Mouse (Mus musculus) lung, postnatal 14 days (tissue): Measurements from ENCODE around the gene Tifa.
A peak's percentile ranks its signal among the peaks of the same experiment; 100 is the strongest.

Experiments used
- DNase-seq: peaks from one replicate; pipeline ENCODE4 v3.0.0; 2021

The Tifa gene

DNA sequence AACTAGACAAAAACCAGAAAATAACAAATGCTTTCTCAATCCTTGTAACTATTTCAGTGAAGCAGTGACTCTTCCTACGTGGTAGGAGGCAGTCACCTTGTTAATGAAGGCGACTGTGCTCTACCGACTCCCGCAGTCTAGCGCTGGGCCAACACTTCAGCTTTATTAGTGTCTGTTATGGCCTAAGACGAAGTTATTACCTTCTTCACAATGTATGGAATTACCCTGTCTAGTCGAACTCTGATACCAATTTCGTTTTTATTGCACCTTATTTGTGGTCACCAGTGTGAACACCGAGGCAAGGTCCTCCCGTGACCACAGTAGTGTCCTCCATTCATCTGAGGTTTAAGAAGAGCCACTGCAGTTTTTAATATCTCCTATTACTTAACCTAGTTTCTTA lies 40.6 kb downstream of the Tifa start:
- DNase-seq: no peak

GRCm38 (mm10) chr3:127831079-127831478 lies 41.5 kb downstream of the Tifa start:
- no peak for DNase-seq

DNA sequence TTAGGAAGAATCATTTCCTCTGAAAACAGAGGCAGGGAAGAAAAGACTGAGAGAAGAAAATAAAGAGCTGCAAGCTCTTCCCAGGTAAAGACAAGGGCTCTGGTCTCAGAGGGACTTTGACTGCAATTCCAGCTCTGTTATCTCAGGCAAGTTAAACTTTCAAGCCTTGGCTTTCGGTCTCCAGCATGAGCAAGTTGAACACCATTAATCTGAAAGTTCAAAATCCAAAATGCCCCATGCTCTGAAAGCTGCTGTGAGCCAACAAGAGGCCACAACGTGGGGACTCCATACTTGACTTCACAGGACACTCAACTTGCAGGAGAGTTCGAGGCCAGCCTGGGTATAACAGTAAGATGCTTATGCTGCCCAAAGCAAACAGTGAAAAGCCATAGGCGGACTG lies 44.4 kb downstream of the Tifa start:
- DNase-seq: no peak

DNA sequence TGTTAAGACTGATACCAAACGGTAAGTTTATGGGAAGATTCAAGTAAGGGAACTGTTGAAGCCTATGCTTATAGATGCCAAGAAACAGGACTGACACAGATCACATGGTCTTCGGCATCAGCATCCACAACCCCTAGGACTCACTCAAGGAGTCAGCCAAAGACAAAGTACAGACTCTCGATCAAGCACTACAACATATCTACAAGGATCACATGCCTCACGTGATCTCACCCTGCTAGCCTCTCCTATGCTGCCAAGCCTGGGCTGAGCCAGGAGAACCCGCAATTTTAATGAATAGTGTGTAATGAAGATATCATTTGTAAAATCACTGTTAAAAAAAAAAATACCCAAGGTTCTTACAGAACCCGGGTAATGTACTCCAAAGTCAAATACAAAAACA lies 46.0 kb downstream of the Tifa start:
- DNase-seq: no peak

DNA sequence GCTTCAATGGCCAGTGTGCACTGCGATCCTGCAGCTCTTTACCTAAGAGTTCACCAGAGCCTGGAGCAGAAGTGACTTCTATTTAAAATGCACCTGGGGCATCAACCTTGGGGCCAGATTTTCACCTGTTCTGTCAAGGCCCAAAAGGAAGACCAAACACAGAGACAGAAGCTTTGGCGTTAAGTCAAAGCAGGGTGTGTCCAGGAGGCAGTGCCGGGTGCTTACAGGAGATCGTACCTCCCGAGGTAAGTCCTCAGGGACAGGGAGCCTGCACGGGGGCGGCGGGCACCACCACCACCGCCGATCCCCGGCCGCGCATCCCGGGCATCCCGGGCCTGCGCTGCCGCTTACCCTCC lies 47.2 kb downstream of the Tifa start:
- DNase-seq: no peak

DNA sequence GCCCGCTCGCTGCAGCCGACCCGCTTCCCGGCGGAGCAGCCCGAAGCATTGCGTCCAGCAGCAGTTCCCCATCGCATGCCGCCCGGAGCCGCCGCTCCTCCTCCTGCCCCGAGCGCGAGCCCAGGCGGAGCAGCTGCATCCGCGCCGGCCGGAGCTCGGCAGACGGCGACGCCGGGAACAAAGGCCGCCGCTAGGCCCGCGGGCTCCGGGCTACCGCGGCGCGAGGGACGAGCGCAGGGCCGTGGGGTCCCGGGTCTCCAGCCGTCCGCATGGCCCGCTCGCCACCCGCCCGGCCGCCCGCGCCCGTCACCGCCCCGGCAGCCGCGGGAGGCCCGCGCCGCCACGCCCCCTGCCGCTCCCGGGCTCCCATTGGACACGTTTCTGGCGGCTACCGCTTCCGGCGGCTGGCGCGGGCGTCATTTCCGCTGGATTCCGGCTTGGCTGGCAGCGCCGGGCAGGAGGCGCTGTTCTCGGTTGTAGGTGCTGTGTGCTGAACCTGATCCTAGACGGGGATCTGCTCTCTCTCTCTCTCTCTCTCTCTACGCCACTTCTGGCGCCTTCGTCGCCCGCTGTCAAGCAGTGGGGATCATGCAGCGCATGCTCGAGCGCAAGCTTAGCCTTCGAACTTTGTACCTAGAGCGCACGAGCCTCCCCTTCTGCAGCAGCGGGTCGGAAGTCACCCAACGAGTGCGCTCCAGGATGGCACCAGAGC lies 47.7 kb downstream of the Tifa start, which contains the start of gene Ap1ar:
Gene Ap1ar, minus strand, starts transcription at position 370 of the 712 bp plus-strand sequence.
- DNase-seq: peak; percentile 97

GRCm38 (mm10) chr3:127837972-127838644 lies 48.5 kb downstream of the Tifa start:
- no peak for DNase-seq

DNA sequence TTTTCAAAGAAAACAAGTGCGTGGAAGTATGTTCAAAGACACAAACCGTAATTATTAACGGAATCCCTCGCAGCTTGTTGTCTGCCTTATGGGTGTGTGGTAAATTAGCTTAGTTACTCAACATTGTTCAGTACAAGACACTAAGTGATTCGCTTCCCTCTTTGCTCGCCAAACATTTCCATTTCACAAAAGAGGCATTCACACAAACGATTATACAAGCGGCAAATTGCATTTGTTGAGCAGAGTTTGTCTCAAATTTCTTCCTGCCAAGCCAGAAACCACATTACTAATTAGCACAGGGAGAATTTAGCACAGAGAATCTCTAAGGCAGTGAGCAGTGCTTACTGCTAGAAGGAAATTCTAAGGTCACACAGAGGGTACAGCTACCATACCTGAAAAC lies 52.3 kb downstream of the Tifa start:
- DNase-seq: no peak

DNA sequence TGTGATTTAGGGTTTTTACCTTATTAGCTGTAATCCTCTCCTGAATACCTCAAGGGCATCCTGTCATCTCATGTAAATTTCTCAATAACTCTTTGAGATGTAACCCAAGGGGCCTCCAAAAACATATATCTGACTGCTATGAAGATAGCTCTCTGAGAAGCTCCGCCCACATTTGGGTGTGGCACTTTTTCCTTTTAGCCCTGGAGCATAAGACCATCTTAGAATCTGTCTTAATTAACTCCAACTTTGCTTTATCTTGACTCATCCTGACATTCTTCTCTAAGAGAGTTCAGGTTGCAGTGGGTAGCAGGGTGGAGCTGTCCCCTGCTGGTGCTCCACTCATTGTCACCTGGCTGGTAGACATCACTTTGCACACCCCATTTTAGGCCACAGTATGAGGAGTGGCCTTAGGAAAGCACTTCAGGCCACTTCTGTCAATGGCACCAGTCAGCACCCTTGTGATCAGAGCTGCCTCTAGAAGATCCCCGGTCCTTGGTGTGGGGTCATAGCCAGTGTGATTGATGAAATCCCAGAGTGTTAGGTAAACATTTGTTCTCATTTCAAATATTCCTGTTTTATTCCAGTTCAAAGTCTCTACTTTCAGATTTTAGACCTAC lies 53.8 kb downstream of the Tifa start:
- peak; percentile 21 for DNase-seq

GRCm38 (mm10) chr3:127843941-127844327 lies 54.3 kb downstream of the Tifa start:
- DNase-seq: no peak

DNA sequence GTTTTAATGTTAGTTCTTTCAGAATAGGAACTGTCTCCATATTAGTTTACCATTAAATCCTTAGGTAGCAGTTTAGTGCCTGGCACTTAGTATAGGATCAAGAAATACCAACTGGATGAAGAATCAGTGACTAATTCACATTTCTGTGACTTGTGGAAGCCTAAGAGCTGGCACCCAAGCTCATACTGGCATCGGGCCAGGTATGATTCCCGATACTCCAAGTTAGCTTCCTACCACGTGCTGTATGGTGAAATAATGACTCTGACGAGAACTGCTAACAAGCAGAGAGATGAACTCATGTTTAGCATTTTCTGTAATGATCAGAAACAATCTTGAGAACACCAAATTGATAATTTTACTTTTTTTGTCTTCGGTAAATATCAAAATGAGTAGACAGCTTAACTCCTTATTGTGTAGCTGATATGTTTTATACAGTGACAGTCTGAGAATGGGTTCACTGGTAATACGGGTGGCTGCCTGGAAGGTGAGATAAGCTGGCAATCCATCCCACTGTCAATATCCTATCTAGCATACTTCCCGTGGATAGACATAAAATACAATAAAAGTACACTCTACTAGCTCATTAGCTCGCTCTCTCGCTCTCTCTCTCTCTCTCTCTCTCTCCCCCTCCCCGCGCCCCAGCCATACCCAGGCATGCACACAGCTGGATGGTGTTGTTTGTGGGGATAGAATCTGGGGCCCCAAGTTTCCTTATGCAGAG lies 58.6 kb downstream of the Tifa start:
- DNase-seq: peak; percentile 39

GRCm38 (mm10) chr3:127849922-127850321 lies 60.3 kb downstream of the Tifa start:
- DNase-seq: no peak

GRCm38 (mm10) chr3:127850776-127851646 lies 61.4 kb downstream of the Tifa start:
- DNase-seq: no peak

GRCm38 (mm10) chr3:127852722-127853121 lies 63.1 kb downstream of the Tifa start:
- no peak for DNase-seq

GRCm38 (mm10) chr3:127853431-127854206 lies 64.0 kb downstream of the Tifa start:
- peak; percentile 86 for DNase-seq

GRCm38 (mm10) chr3:127861340-127861739 lies 71.7 kb downstream of the Tifa start:
- no peak for DNase-seq

DNA sequence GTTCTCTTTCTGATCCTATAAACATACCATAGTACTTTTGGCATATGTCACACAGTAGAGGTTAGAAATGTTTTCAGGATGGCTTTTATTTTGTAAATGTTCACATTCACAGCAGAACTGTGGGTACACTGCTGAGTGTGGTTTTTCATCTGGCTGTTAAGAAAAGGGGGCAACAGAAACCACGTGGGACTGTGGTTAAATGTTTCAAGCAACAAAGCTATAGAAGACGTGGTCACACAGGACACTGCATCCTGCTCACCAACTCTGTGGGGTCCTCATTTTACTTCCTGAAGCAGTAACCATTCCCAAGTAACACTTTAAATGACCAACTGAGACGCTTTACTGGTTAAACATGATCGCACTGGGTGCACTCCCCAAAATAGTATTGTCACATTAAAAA lies 72.9 kb downstream of the Tifa start:
- DNase-seq: no peak

DNA sequence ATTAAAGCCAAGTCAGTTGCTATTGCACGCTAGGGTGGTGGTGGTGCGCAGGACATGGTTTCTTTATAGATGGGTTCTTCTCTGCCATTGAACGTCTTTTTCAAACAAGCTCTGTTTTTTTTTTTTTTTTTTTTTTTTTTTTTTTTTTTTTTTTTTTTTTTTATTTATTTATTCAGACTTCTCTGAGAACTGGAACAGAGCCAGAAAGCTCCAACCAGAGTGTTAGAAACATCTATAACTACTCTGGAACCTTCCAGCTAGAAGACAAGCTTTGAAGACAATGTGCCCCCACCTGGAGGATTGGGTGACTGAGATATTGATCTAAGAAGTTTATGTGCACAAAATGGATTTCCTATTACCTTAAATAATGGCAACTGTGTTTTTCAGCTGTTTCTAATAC lies 74.0 kb downstream of the Tifa start:
- no peak for DNase-seq

DNA sequence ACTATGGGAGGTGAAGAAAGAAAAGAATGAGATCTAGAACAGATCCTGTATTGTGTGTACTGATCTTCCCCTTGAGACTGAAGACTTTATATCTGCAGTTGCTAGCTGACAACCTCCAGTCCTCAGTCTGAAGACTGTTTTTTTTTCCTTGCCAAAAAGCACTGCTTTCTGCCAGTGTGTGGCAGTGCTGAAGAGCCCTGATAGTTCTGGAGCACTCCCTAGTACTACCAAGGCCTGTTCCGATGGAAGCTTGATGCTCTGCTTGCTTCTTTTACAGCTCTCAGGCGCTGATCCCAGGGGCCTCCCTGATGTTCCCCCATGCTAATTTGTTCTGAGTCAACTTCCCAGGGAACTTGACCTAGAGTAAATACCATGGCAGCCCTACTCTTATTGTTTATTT lies 74.6 kb downstream of the Tifa start:
- no peak for DNase-seq

- no peak for DNase-seq
Observed at GRCm38 (mm10) chr3:127868046-127868758, 78.6 kb downstream of the Tifa start.

- DNase-seq: no peak
Observed at GRCm38 (mm10) chr3:127868880-127869279, 79.3 kb downstream of the Tifa start.
